Mouse (Mus musculus): ENCODE data around the gene Mcrip2. TPM values are rescaled to one million over a fixed set of nuclear protein-coding genes. Genes with fewer than 3 reads are reported as not detected.

The Mcrip2 gene
- total RNA-seq, 2 experiments from 2014 or later = 193 to 209 TPM

- DNase-seq (ENCODE audit: low spot score in 2 of 2) = no peak
Measured at GRCm38 (mm10) chr17:25818851-25819780, 49.4 kb downstream of the Mcrip2 start.

DNA sequence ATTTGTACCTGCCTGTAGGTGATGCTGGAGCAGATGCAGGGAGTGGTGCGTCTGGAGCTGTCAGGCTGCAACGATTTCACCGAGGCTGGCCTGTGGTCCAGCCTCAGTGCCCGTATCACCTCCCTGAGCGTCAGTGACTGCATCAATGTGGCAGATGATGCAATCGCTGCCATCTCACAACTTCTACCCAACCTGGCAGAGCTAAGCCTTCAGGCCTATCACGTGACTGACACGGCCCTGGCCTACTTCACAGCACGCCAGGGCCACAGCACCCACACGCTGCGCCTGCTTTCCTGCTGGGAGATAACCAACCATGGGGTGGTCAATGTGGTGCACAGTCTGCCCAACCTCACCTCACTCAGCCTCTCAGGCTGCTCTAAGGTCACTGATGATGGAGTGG is 50.9 kb downstream of the Mcrip2 start:
- DNase-seq (ENCODE audit: low spot score in 2 of 2) = no peak

Small RNA genes within 50 kb of the gene (microRNA-seq; reads per million reads assigned to microRNA genes)
- 1.1 reads per million for gene Mir3082

Other genes starting within 250 kb of the Mcrip2 start
- 1 to 10 TPM in 1 of 2 experiments, not detected in 1; 1.8 TPM for gene Gng13, start 151.6 kb downstream of the Mcrip2 start, total RNA-seq (2021)
- 10 to 100 TPM; 16.2 to 17.7 TPM for gene Chtf18, start 141.3 kb downstream of the Mcrip2 start, total RNA-seq (2021)
- 10 to 100 TPM; 16.6 to 18.2 TPM for gene Rpusd1, start 141.1 kb downstream of the Mcrip2 start, total RNA-seq (2021)
- not detected for gene Mslnl, start 132.7 kb downstream of the Mcrip2 start, total RNA-seq (2021)
- gene Msln, start 114.4 kb downstream of the Mcrip2 start, total RNA-seq (2021) = 10 to 100 TPM; 16.3 to 19.1 TPM
- 10 to 100 TPM; 39.5 to 40.8 TPM for gene Narfl, start 95.0 kb downstream of the Mcrip2 start, total RNA-seq (2021)
- gene Haghl, start 83.1 kb downstream of the Mcrip2 start, total RNA-seq (2021) = 10 to 100 TPM; 51.4 to 53.4 TPM
- under 1 TPM in 1 of 2 experiments, not detected in 1; 0.22 TPM for gene Ccdc78, start 82.2 kb downstream of the Mcrip2 start, total RNA-seq (2021)
- gene Fam173a, start 75.9 kb downstream of the Mcrip2 start, total RNA-seq (2021) = 10 to 100 TPM; 89.1 to 93.5 TPM
- not detected for gene AC134908.4, start 73.1 kb downstream of the Mcrip2 start, total RNA-seq (2021)
- gene Metrn, start 71.6 kb downstream of the Mcrip2 start, total RNA-seq (2021) = 10 to 100 TPM; 71.1 to 74.5 TPM
- gene Fbxl16, start 59.7 kb downstream of the Mcrip2 start, total RNA-seq (2021) = 10 to 100 TPM; 24.8 to 26.9 TPM
- 10 to 100 TPM; 27.8 to 31.0 TPM for gene Wdr24, start 45.1 kb downstream of the Mcrip2 start, total RNA-seq (2021)
- 10 to 100 TPM; 72.9 to 81.8 TPM for gene Jmjd8, start 39.9 kb downstream of the Mcrip2 start, total RNA-seq (2021)
- gene Stub1, start 35.4 kb downstream of the Mcrip2 start, total RNA-seq (2021) = 100 to 1,000 TPM; 210 to 213 TPM
- gene Rhbdl1, start 31.5 kb downstream of the Mcrip2 start, total RNA-seq (2021) = 10 to 100 TPM; 19.3 to 21.4 TPM
- 10 to 100 TPM; 13.2 to 15.5 TPM for gene Gm20683, start 27.0 kb downstream of the Mcrip2 start, total RNA-seq (2021)
- gene Rhot2, start 23.9 kb downstream of the Mcrip2 start, total RNA-seq (2021) = 10 to 100 TPM; 89.6 to 95.0 TPM
- gene Wdr90, start 7.3 kb downstream of the Mcrip2 start, total RNA-seq (2021) = 10 to 100 TPM; 53.1 to 58.9 TPM
- gene Mettl26, start 6.3 kb upstream of the Mcrip2 start, total RNA-seq (2021) = 10 to 100 TPM; 80.4 to 81.3 TPM
- 1 to 10 TPM; 5.1 to 5.2 TPM for gene Wfikkn1, start 12.1 kb upstream of the Mcrip2 start, total RNA-seq (2021)
- gene Rab40c, start 51.0 kb upstream of the Mcrip2 start, total RNA-seq (2021) = 10 to 100 TPM; 36.4 to 38.1 TPM
- 100 to 1,000 TPM in 1 of 2 experiments, 10 to 100 TPM in 1; 97.7 to 115 TPM for gene Pigq, start 76.2 kb upstream of the Mcrip2 start, total RNA-seq (2021)
- gene Nhlrc4, start 76.2 kb upstream of the Mcrip2 start, total RNA-seq (2021) = 1 to 10 TPM in 1 of 2 experiments, under 1 TPM in 1; 0.54 to 1.5 TPM
- 1 to 10 TPM in 1 of 2 experiments, not detected in 1; 1.1 TPM for gene A930017K11Rik, start 83.8 kb upstream of the Mcrip2 start, total RNA-seq (2021)
- 10 to 100 TPM; 24.0 to 24.2 TPM for gene Capn15, start 117.0 kb upstream of the Mcrip2 start, total RNA-seq (2021)
- 10 to 100 TPM; 17.8 to 28.5 TPM for gene Rab11fip3, start 200.8 kb upstream of the Mcrip2 start, total RNA-seq (2021)
- gene Decr2, start 221.6 kb upstream of the Mcrip2 start, total RNA-seq (2021) = 10 to 100 TPM; 22.7 to 33.3 TPM
- 10 to 100 TPM; 13.4 to 14.7 TPM for gene Nme4, start 226.8 kb upstream of the Mcrip2 start, total RNA-seq (2021)
- 10 to 100 TPM in 1 of 2 experiments, 1 to 10 TPM in 1; 7.4 to 12.2 TPM for gene Tmem8, start 244.5 kb upstream of the Mcrip2 start, total RNA-seq (2021)